Mouse (Mus musculus): ENCODE results near the gene Vwc2l. TPM values are rescaled to one million over a fixed set of nuclear protein-coding genes. Genes with fewer than 3 reads are reported as not detected.

The Vwc2l gene
- total RNA-seq (2022) = not detected

GRCm38 (mm10) chr1:70725655-70726066 lies at the start of gene Vwc2l:
Gene Vwc2l, plus strand, starts transcription at chr1:70725715.
- DNase-seq (ENCODE audit: low spot score) = peak; percentile 17

GRCm38 (mm10) chr1:70692529-70692928 lies 33.0 kb upstream of the Vwc2l start:
- no peak for DNase-seq (ENCODE audit: low spot score)

GRCm38 (mm10) chr1:70700270-70700669 lies 25.2 kb upstream of the Vwc2l start:
- no peak for DNase-seq (ENCODE audit: low spot score)

- DNase-seq (ENCODE audit: low spot score) = peak; percentile 5
Observed at GRCm38 (mm10) chr1:70703934-70704333, 21.6 kb upstream of the Vwc2l start.

- no peak for DNase-seq (ENCODE audit: low spot score)
Observed at GRCm38 (mm10) chr1:70705821-70706220, 19.7 kb upstream of the Vwc2l start.

GRCm38 (mm10) chr1:70725045-70725444 lies 470 bp upstream of the Vwc2l start:
- no peak for DNase-seq (ENCODE audit: low spot score)

- no peak for DNase-seq (ENCODE audit: low spot score)
Observed at GRCm38 (mm10) chr1:70787146-70787545, 61.6 kb downstream of the Vwc2l start.

GRCm38 (mm10) chr1:70791636-70792035 lies 66.1 kb downstream of the Vwc2l start:
- no peak for DNase-seq (ENCODE audit: low spot score)

- DNase-seq (ENCODE audit: low spot score) = no peak
Observed at GRCm38 (mm10) chr1:70795094-70795493, 69.6 kb downstream of the Vwc2l start.

- no peak for DNase-seq (ENCODE audit: low spot score)
Observed at GRCm38 (mm10) chr1:70803401-70803800, 77.9 kb downstream of the Vwc2l start.

- DNase-seq (ENCODE audit: low spot score) = no peak
Observed at GRCm38 (mm10) chr1:70823111-70823510, 97.6 kb downstream of the Vwc2l start.

- DNase-seq (ENCODE audit: low spot score) = no peak
Observed at GRCm38 (mm10) chr1:70833262-70833661, 107.7 kb downstream of the Vwc2l start.

GRCm38 (mm10) chr1:70842222-70842621 lies 116.7 kb downstream of the Vwc2l start:
- DNase-seq (ENCODE audit: low spot score) = no peak

GRCm38 (mm10) chr1:70845276-70845675 lies 119.8 kb downstream of the Vwc2l start:
- DNase-seq (ENCODE audit: low spot score) = no peak

GRCm38 (mm10) chr1:70851633-70852390 lies 126.3 kb downstream of the Vwc2l start:
- no peak for DNase-seq (ENCODE audit: low spot score)

- no peak for DNase-seq (ENCODE audit: low spot score)
Observed at GRCm38 (mm10) chr1:70853446-70853845, 127.9 kb downstream of the Vwc2l start.

GRCm38 (mm10) chr1:70855912-70856311 lies 130.4 kb downstream of the Vwc2l start:
- no peak for DNase-seq (ENCODE audit: low spot score)

GRCm38 (mm10) chr1:70861672-70862071 lies 136.2 kb downstream of the Vwc2l start:
- no peak for DNase-seq (ENCODE audit: low spot score)

- peak; percentile 38 for DNase-seq (ENCODE audit: low spot score)
Observed at GRCm38 (mm10) chr1:70866137-70866536, 140.6 kb downstream of the Vwc2l start.

GRCm38 (mm10) chr1:70880496-70880895 lies 155.0 kb downstream of the Vwc2l start:
- no peak for DNase-seq (ENCODE audit: low spot score)

- DNase-seq (ENCODE audit: low spot score) = no peak
Observed at GRCm38 (mm10) chr1:70881269-70881668, 155.8 kb downstream of the Vwc2l start.

GRCm38 (mm10) chr1:70884156-70884555 lies 158.6 kb downstream of the Vwc2l start:
- DNase-seq (ENCODE audit: low spot score) = no peak

- no peak for DNase-seq (ENCODE audit: low spot score)
Observed at GRCm38 (mm10) chr1:70902311-70902710, 176.8 kb downstream of the Vwc2l start.

- DNase-seq (ENCODE audit: low spot score) = no peak
Observed at GRCm38 (mm10) chr1:70907366-70907765, 181.9 kb downstream of the Vwc2l start.

Measured in heart, adult 8-10 months (tissue).